Mouse (Mus musculus) forebrain, postnatal 0 days (tissue): ENCODE measurements around the gene Cd59a. TPM values are rescaled to one million over a fixed set of nuclear protein-coding genes. Genes with fewer than 3 reads are reported as not detected.
"Not testable (repeated sequence)": the region's sequence is repeated elsewhere in the genome, so short reads cannot be mapped to it uniquely, and the experiment has no call there.

Experiments used
- ATAC-seq: fragments of 200-750 bp; cut with Nextera tagmentation; 2 replicates; pipeline ENCODE4 v1.8.0; 2017; ENCODE audit warnings: mild to moderate bottlenecking, moderate library complexity
- DNase-seq: peaks from one replicate; pipeline ENCODE4 v3.0.0-alpha.2; 2015
- H3K27ac ChIP-seq: fragments of 300-500 bp; sonication (generic); 2 replicates; pipeline ENCODE4 v1.5.1; 2014; ENCODE audit warnings: low read depth, mild to moderate bottlenecking, antibody characterized with exemption, low read length, moderate library complexity, mixed read lengths
- H3K27me3 ChIP-seq: fragments of 300-500 bp; sonication (generic); 2 replicates; pipeline ENCODE4 v1.6.1; 2014; ENCODE audit warnings: mild to moderate bottlenecking, low read length, mixed read lengths; ENCODE audit not compliant: insufficient read depth
- H3K36me3 ChIP-seq: fragments of 300-500 bp; sonication (generic); 2 replicates; pipeline ENCODE4 v1.6.1; 2014; ENCODE audit warnings: mild to moderate bottlenecking, moderate library complexity; ENCODE audit not compliant: insufficient read depth
- H3K4me1 ChIP-seq: fragments of 300-500 bp; sonication (generic); 2 replicates; pipeline ENCODE4 v1.6.1; 2014; ENCODE audit warnings: antibody characterized with exemption; ENCODE audit not compliant: insufficient read depth
- H3K4me2 ChIP-seq: fragments of 300-500 bp; sonication (generic); 2 replicates; pipeline ENCODE4 v1.6.1; 2014; ENCODE audit warnings: low read depth, mild to moderate bottlenecking, moderate library complexity
- H3K4me3 ChIP-seq: fragments of 300-500 bp; sonication (generic); 2 replicates; pipeline ENCODE4 v1.5.1; 2014; ENCODE audit warnings: low read depth, low read length, mixed read lengths
- H3K9ac ChIP-seq: fragments of 300-500 bp; sonication (generic); 2 replicates; pipeline ENCODE4 v1.6.1; 2014; ENCODE audit warnings: mild to moderate bottlenecking
- H3K9me3 ChIP-seq: fragments of 300-500 bp; sonication (generic); 2 replicates; pipeline ENCODE4 v1.6.1; 2016; ENCODE audit warnings: low read length
- CTCF ChIP-seq: sonication (generic); IDR thresholded peaks from 2 replicates; pipeline ENCODE4 v1.5.1; 2016; ENCODE audit warnings: antibody characterized with exemption, control low read depth, low read depth
- WGBS: fragments of 180-500 bp; shearing (Covaris S2); extraction: QIAGEN DNeasy Blood & Tissue Kit; methylation state at CpG from one replicate; pipeline ENCODE4 v1.1.7; 2014; 5-methylcytosine and 5-hydroxymethylcytosine counted together
- polyA plus RNA-seq: library from polyadenylated mRNA; unstranded; fragments of >200 nt; fragmentation: Nextera tagmentation; extraction: Ambion mirVana; gene quantifications from 2 replicates; pipeline ENCODE4 v1.2.1, GENCODE M21; 2015
- total RNA-seq: library from RNA; depleted of rRNA; stranded (reverse); fragments of >200 nt; gene quantifications from 2 replicates; pipeline ENCODE4 v1.2.3, GENCODE M21; 2014

The Cd59a gene
- total and polyA plus RNA-seq, 2 experiments from 2014 or later: 5.2 to 11.0 TPM

DNA sequence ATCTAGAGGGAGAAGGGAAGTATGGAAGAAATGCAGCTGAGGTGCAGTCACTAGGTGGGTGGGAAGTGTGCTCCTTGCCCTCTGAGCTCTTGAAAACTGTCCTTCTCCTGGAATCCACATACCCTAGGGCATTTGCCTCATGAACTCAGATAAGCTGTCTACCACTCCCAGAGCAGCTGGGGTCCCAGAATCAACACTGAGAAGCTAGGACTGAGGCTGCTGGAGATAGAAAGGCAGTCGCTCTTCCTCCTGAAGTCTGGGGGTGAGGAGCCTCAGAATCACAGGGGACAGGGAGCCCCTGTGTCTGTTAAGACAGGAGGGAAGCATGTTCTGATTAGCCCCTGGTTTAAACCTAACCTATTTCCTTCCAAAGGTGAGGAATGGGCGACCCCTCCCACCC is 13.9 kb downstream of the Cd59a start:
- Histone ChIP-seq H3K9me3 (no peaks in the 10 kb centered on the region), H3K9ac (no peak overlapping the region), H3K4me2 (no peak overlapping the region), H3K27me3 (no peaks in the 10 kb centered on the region), H3K36me3 (no peaks in the 10 kb centered on the region), H3K27ac (no peak overlapping the region), H3K4me1 (no peaks in the 10 kb centered on the region), H3K4me3 (no peak overlapping the region)
- no peak for TF ChIP-seq CTCF
- ATAC-seq (no peak), DNase-seq (no peak)
- 64% methylated on average over 2 of the region's 2 CpGs for WGBS

DNA sequence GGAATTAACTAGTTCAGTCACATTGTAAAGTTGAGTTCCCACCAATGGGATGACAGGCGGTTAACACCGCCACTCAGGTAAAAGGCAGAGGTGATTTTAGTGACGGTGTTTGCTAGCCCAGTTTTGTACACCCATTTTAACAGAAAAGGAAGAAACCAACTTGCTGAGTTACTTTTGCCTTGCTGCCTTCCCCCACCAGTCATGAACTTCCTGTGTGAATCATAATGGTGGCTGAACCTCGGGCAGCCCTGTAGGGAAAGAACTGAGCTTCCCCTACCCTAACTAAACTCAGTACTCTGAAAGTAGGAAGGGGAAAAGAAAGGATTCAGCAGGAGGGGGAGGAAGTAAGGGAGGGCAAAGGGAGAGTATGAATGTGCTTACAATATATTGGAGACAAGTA is 14.4 kb downstream of the Cd59a start:
- H3K27ac ChIP-seq: no peak overlapping the region
- no peak for TF ChIP-seq CTCF
- ATAC-seq (no peak), DNase-seq (no peak)
- no peak overlapping the region for H3K4me2 ChIP-seq
- H3K9ac ChIP-seq: no peak overlapping the region
- H3K9me3 ChIP-seq: no peaks in the 10 kb centered on the region
- H3K36me3 ChIP-seq: no peaks in the 10 kb centered on the region
- 88% methylated on average over 4 of the region's 4 CpGs for WGBS
- H3K27me3 ChIP-seq: no peaks in the 10 kb centered on the region
- no peak overlapping the region for H3K4me3 ChIP-seq
- no peaks in the 10 kb centered on the region for H3K4me1 ChIP-seq

DNA sequence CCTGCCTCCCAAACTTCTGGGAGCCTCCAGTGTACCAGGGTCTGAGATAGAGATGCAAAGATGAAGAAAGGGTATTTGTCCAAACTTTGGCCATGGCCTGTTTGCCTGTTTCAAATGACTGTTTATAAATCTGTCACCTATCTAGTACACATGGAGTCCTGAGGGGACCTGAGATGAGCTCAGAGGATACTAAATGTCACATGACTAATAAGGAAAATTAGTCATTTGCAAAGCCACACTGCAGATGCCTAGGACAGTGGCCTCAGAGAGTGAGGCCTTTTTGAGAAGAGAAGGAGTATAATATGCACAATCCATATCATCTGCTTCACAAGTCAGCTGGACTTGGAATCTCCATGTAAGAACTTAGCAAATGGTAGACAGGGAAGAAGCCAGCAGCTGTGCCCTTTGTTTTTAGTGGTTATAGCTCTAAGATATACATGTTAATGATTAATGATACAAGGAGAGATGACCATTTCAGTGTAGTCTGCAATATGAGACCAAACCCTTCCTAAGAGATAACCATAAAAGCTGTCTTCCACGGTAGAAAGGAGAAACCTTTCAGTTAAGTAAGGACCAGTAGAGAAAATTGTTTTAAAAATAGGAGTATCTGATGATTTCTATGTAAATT is 15.7 kb downstream of the Cd59a start:
- ATAC-seq, H3K36me3 ChIP-seq, H3K4me3 ChIP-seq, H3K4me2 ChIP-seq, DNase-seq, H3K27ac ChIP-seq, H3K27me3 ChIP-seq, H3K9me3 ChIP-seq, H3K9ac ChIP-seq, H3K4me1 ChIP-seq: not testable (repeated sequence)
- WGBS: no CpG with 5 or more reads among the region's 1 CpGs

DNA sequence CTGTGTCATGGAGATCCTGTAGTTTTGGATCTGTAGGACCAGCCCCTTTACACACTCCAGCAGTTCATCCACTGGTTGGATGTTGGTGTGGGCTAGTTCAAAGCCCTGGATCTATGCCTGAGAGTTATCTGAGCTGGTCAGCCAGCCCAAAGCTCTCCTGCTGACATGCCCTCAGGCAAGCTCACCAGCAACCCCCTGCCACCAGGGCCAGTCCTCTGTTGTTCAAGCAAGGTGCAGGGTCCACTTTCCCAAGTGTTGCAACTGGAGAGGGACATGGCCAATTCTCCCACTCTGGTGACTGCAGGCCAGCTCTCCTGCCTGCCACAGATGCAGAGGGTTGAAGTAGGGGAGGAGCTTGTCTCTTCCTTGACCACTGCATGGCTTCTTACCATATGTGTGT is 18.0 kb downstream of the Cd59a start:
- H3K4me1 ChIP-seq, H3K4me3 ChIP-seq, H3K4me2 ChIP-seq, ATAC-seq, H3K27me3 ChIP-seq, H3K9ac ChIP-seq, H3K36me3 ChIP-seq, DNase-seq, H3K27ac ChIP-seq, H3K9me3 ChIP-seq: not testable (repeated sequence)

DNA sequence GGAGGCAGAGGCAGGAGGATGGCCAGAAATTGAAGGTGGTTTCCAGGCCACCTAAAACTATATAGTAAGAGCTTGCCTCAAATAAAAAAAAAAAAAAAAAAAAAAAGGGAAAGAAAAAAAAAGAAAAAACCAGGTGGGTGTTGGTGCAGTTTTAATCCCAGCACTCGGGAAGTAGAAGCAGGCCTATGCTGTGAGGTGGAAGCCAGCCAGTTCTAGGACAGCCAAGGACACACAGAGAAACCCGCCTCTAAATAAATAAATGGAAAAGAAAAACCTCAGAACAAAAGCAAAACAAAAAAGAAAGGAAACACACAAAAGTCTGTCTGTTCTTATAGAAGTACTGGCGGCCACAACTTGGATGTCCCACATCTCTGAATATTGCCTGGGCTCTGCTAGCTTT is 19.3 kb downstream of the Cd59a start:
- Histone ChIP-seq H3K4me3 (no peak overlapping the region), H3K36me3 (no peaks in the 10 kb centered on the region), H3K9me3 (no peaks in the 10 kb centered on the region), H3K27ac (no peak overlapping the region), H3K4me1 (no peaks in the 10 kb centered on the region), H3K9ac (no peak overlapping the region), H3K4me2 (no peak overlapping the region), H3K27me3 (no peaks in the 10 kb centered on the region)
- no peak for TF ChIP-seq CTCF
- 66% methylated on average over 3 of the region's 3 CpGs for WGBS
- DNase-seq: no peak
- ATAC-seq: no peak

DNA sequence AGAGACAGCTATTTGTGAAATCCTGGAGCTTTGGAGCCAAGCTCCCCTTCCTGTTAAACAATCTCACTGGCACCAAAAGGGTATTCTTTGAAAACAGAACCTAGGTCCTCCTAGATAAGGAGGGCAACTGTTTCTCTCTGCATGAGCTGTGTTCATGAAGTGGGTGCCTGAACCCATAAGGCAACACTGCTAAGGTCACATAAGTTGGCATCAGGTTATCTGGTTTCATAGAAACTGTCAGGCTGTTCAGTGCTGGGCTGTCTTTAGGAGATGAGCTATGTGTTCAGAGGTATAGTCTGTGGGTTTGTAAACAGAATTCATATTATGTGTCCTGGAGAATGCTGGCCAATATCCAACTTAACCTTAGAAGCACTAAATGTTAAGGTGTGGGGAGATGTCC is 21.6 kb downstream of the Cd59a start:
- H3K4me3 ChIP-seq, H3K36me3 ChIP-seq, H3K27ac ChIP-seq, H3K27me3 ChIP-seq, DNase-seq, ATAC-seq, H3K4me1 ChIP-seq, H3K4me2 ChIP-seq, H3K9ac ChIP-seq, H3K9me3 ChIP-seq: not testable (repeated sequence)

DNA sequence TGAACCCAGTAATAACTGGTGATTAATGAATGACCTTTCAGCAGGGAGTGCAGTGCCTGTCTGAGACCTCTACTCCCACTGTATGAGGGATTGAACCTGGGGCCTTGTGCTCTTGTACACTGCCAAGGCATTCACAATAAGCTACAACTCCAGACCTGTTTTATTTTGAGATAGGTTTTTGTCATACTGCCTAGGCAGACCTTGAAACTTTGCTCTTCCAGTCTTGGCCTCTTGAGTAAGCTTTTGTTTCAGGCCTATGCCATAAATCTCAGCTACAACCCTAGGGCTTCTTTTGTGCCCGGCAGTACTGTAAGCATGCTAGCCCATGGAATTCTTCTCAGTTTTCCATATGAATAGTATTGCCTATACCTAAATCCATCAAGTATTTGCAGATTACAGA is 23.5 kb downstream of the Cd59a start:
- no peaks in the 10 kb centered on the region for H3K4me1 ChIP-seq
- no peaks in the 10 kb centered on the region for H3K9me3 ChIP-seq
- no peak overlapping the region for H3K4me2 ChIP-seq
- DNase-seq (no peak), ATAC-seq (no peak)
- no peak overlapping the region for H3K4me3 ChIP-seq
- H3K27ac ChIP-seq: no peak overlapping the region
- WGBS: 67% methylated on average over 1 of the region's 1 CpGs
- no peak for TF ChIP-seq CTCF
- no peak overlapping the region for H3K9ac ChIP-seq
- H3K27me3 ChIP-seq: peaks cover 5% of the 10 kb centered on the region; the same call in 1 of the 2 replicates
- H3K36me3 ChIP-seq: no peaks in the 10 kb centered on the region

DNA sequence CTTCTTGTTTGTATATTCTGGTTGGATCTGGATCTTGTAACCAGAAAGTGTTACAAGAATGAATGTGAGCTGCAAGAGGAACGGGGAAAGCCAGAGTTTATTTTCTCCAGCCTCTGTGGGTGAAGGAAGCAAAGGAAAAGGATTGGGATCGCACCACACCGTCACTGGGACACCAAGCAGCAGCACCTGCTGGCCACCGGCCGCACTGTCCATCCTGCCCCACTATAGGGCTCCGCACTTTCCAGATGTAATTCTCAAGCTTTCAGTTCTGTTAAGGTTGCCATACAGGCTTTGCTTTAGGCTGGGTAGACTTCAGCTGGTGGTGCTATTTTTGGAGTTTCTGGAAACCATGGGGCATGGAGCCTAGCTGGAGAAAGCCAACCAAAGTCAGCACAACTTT is 24.7 kb downstream of the Cd59a start:
- WGBS: 58% methylated on average over 6 of the region's 6 CpGs
- Histone ChIP-seq H3K27ac (no peak overlapping the region), H3K36me3 (no peaks in the 10 kb centered on the region), H3K27me3 (peaks cover 6% of the 10 kb centered on the region; the same call in 1 of the 2 replicates), H3K4me2 (no peak overlapping the region), H3K9me3 (no peaks in the 10 kb centered on the region), H3K4me3 (no peak overlapping the region), H3K9ac (no peak overlapping the region), H3K4me1 (no peaks in the 10 kb centered on the region)
- peak; percentile 28 for TF ChIP-seq CTCF
- no peak for DNase-seq
- ATAC-seq: no peak; the same call in 1 of the 2 replicates
